Mouse (Mus musculus): Measurements from ENCODE around the gene Gm6710.
"Not testable (repeated sequence)": the region's sequence is repeated elsewhere in the genome, so short reads cannot be mapped to it uniquely, and the experiment has no call there.

Gene Gm6710

GRCm38 (mm10) chr2:175869024-175869423, at the start of gene Gm6710:
TSS of gene Gm6710 (plus strand) at chr2:175869219.
- not testable (repeated sequence) for DNase-seq (ENCODE audit: low spot score in 2 of 2)
